Mouse (Mus musculus): ENCODE results near the gene Rab21.

DNA sequence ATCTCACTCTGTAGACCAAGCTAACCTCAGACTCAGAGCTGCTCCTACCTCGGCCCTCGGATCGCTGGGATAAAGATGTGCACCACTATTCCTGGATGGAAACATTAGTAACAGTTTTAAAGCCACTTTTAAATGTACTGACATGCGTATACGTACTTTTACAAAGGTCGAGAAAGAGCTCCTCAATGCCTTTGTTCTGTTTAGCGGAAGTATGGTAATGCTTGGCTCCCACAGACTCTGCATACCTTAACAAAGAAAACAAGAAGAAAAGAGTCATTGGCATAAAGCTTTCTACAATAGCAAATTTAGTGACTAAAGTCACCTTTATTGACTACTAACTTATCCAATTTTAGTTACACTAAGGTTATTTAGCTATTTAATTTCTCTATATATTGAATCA lies 20.7 kb downstream of the Rab21 start:
- no peak for TF ChIP-seq POLR2A (IDR thresholded peaks at IDR 0.05; ENCODE audit: control insufficient read depth, low read depth, low read length)
- TF ChIP-seq CTCF (IDR thresholded peaks at IDR 0.05; ENCODE audit: control insufficient read depth, insufficient read depth, insufficient replicate concordance, low read depth, low read length): no peak

Measured in testis, adult 2 months (tissue).